Mouse (Mus musculus) cortical plate, adult 2 months (tissue): ENCODE measurements around the gene Svopl. TPM values are rescaled to one million over a fixed set of nuclear protein-coding genes. Genes with fewer than 3 reads are reported as not detected.
A peak's percentile ranks its signal among the peaks of the same experiment; 100 is the strongest.

Source experiments
- H3K27ac ChIP-seq: fragments of 200-500 bp; 2 replicates; pipeline ENCODE4 v1.5.1; 2012; ENCODE audit warnings: low read length, control low read depth, inconsistent platforms; ENCODE audit not compliant: insufficient read depth
- H3K4me1 ChIP-seq: fragments of 200-500 bp; 2 replicates; pipeline ENCODE4 v1.6.1; 2011; ENCODE audit warnings: low read length; ENCODE audit not compliant: control insufficient read depth, insufficient read depth
- H3K4me3 ChIP-seq: fragments of 200-500 bp; 2 replicates; pipeline ENCODE4 v1.5.1; 2011; ENCODE audit warnings: mild to moderate bottlenecking, low read length, control low read depth; ENCODE audit not compliant: insufficient read depth
- CTCF ChIP-seq: fragments of 200-500 bp; IDR thresholded peaks from 2 replicates; pipeline ENCODE4 v1.5.1; 2011; ENCODE audit warnings: mild to moderate bottlenecking, control low read depth, low read length; ENCODE audit not compliant: insufficient read depth; ENCODE audit errors: extremely low read depth
- POLR2A ChIP-seq: fragments of 200-500 bp; IDR thresholded peaks from 2 replicates; pipeline ENCODE4 v1.6.1; 2011; ENCODE audit warnings: mild to moderate bottlenecking, low read length, control low read depth; ENCODE audit not compliant: insufficient read depth; ENCODE audit errors: extremely low read depth
- polyA plus RNA-seq: library from polyadenylated mRNA; depleted of rRNA; stranded (reverse); fragments of >200 nt; gene quantifications from 2 replicates; pipeline ENCODE4 v1.2.3, GENCODE M21; 2012

Svopl gene
- polyA plus RNA-seq, 1 experiment = not detected

- no peak for TF ChIP-seq POLR2A
- TF ChIP-seq CTCF = no peak
- H3K4me3 ChIP-seq = no peak overlapping the region
- no peaks in the 10 kb centered on the region for H3K4me1 ChIP-seq
- H3K27ac ChIP-seq = no peak overlapping the region
Measured at GRCm38 (mm10) chr6:38071256-38071655, 24.5 kb upstream of the Svopl start.

GRCm38 (mm10) chr6:38066215-38066614, 19.4 kb upstream of the Svopl start:
- Histone ChIP-seq H3K27ac (no peak overlapping the region), H3K4me3 (no peak overlapping the region)
- TF ChIP-seq POLR2A (no peak), CTCF (peak; percentile 77)

GRCm38 (mm10) chr6:38065501-38066122, 18.8 kb upstream of the Svopl start:
- TF ChIP-seq POLR2A = no peak
- no peak for TF ChIP-seq CTCF
- Histone ChIP-seq H3K4me1 (peaks cover 2% of the 10 kb centered on the region), H3K27ac (no peak overlapping the region), H3K4me3 (0 out of 2 replicates have a peak overlapping the region, but pooled peaks have one; percentile 5)

More at GRCm38 (mm10) chr6:38066215-38066614, 19.4 kb upstream of the Svopl start:
- H3K4me1 ChIP-seq = peaks cover 2% of the 10 kb centered on the region

GRCm38 (mm10) chr6:38065122-38065500, 18.3 kb upstream of the Svopl start:
- Histone ChIP-seq H3K4me3 (no peak overlapping the region), H3K27ac (no peak overlapping the region), H3K4me1 (peaks cover 2% of the 10 kb centered on the region)
- no peak for TF ChIP-seq POLR2A
- TF ChIP-seq CTCF = no peak

GRCm38 (mm10) chr6:38064621-38065020, 17.8 kb upstream of the Svopl start:
- TF ChIP-seq POLR2A = no peak
- TF ChIP-seq CTCF = no peak
- H3K27ac ChIP-seq = no peak overlapping the region
- peaks cover 2% of the 10 kb centered on the region for H3K4me1 ChIP-seq
- no peak overlapping the region for H3K4me3 ChIP-seq

- Histone ChIP-seq H3K27ac (no peak overlapping the region), H3K4me3 (no peak overlapping the region), H3K4me1 (no peaks in the 10 kb centered on the region)
- no peak for TF ChIP-seq POLR2A
- peak; percentile 36; the same call in 1 of the 2 replicates for TF ChIP-seq CTCF
Measured at GRCm38 (mm10) chr6:38058805-38059204, 12.0 kb upstream of the Svopl start.

- H3K4me3 ChIP-seq = no peak overlapping the region
- H3K27ac ChIP-seq = no peak overlapping the region
- TF ChIP-seq POLR2A (no peak), CTCF (no peak)
- no peaks in the 10 kb centered on the region for H3K4me1 ChIP-seq
Measured at GRCm38 (mm10) chr6:38055471-38056330, 8.9 kb upstream of the Svopl start.

- TF ChIP-seq CTCF (no peak), POLR2A (no peak)
- H3K27ac ChIP-seq = no peak overlapping the region
- H3K4me1 ChIP-seq = 0 out of 2 replicates have a peak, but pooled peaks cover 2% of the 10 kb centered on the region
- H3K4me3 ChIP-seq = no peak overlapping the region
Measured at GRCm38 (mm10) chr6:38049601-38050000, 2.8 kb upstream of the Svopl start.

GRCm38 (mm10) chr6:38048800-38049561, 2.2 kb upstream of the Svopl start:
- TF ChIP-seq CTCF = no peak
- no peak for TF ChIP-seq POLR2A

More at GRCm38 (mm10) chr6:38048800-38049561, 2.2 kb upstream of the Svopl start:
- Histone ChIP-seq H3K4me1 (0 out of 2 replicates have a peak, but pooled peaks cover 2% of the 10 kb centered on the region), H3K27ac (no peak overlapping the region), H3K4me3 (no peak overlapping the region)
